ENCODE assay signal across 9 mouse cellular contexts in genomic region chr11:117872861-117873608, GRCm38 (mm10). TPM values are rescaled to one million over a fixed set of nuclear protein-coding genes. Genes with fewer than 3 reads are reported as not detected.
DNase-seq lines count a peak whose midpoint lies in the region; ATAC-seq lines count a peak whose summit lies in the region.
"Had no signal": no experiment of that assay in that cellular context is flagged by ENCODE, and none has a peak within 500 bp of the region (broad histone marks: within the 10 kb centered on the region; RNA-seq: fewer than 3 reads in every experiment).

Gene Tha1, minus strand, starts transcription at chr11:117873481.

- peak within 1 kb of the TSS; percentile 66 for H3K9ac ChIP-seq in embryonic facial prominence, embryonic 12.5 days
- H3K9ac ChIP-seq in limb, embryonic 12.5 days (replicated peaks), result peak within 1 kb of the TSS; percentile 62
- peak within 1 kb of the TSS; percentile 77 for H3K9ac ChIP-seq in midbrain, embryonic 12.5 days (replicated peaks)
- H3K9ac ChIP-seq in stomach, embryonic 14.5 days (replicated peaks; ENCODE audit: low read depth, low read length), result peak within 1 kb of the TSS; percentile 61

- peaks cover 13% of the 10 kb centered on the region for H3K4me1 ChIP-seq in embryonic facial prominence, embryonic 12.5 days
- peaks cover 10% of the 10 kb centered on the region for H3K4me1 ChIP-seq in limb, embryonic 12.5 days (replicated peaks)
- peaks cover 24% of the 10 kb centered on the region for H3K4me1 ChIP-seq in midbrain, embryonic 12.5 days
- peaks cover 11% of the 10 kb centered on the region; the same call in 1 of the 2 replicates for H3K4me1 ChIP-seq in stomach, embryonic 14.5 days (ENCODE audit: control insufficient read depth, insufficient read depth, low read length)

- H3K27me3 ChIP-seq in embryonic facial prominence, embryonic 12.5 days, result no peaks in the 10 kb centered on the region; the same call in 1 of the 2 replicates
- peaks cover 5% of the 10 kb centered on the region; the same call in 1 of the 2 replicates for H3K27me3 ChIP-seq in limb, embryonic 12.5 days
- H3K27me3 ChIP-seq in midbrain, embryonic 12.5 days, result peaks cover 27% of the 10 kb centered on the region
- no peaks in the 10 kb centered on the region for H3K27me3 ChIP-seq in stomach, embryonic 14.5 days (ENCODE audit: control insufficient read depth, insufficient read depth, low read length)

- no peaks in the 10 kb centered on the region for H3K36me3 ChIP-seq in embryonic facial prominence, embryonic 12.5 days
- H3K36me3 ChIP-seq in limb, embryonic 12.5 days, result no peaks in the 10 kb centered on the region
- H3K36me3 ChIP-seq in midbrain, embryonic 12.5 days, result no peaks in the 10 kb centered on the region
- H3K36me3 ChIP-seq in stomach, embryonic 14.5 days (ENCODE audit: control insufficient read depth, insufficient read depth, low read length), result no peaks in the 10 kb centered on the region
- H3K36me3 ChIP-seq: G1E had no signal

- no peak within 1 kb of the TSS for H3K27ac ChIP-seq in embryonic facial prominence, embryonic 12.5 days
- H3K27ac ChIP-seq in limb, embryonic 12.5 days, result peak within 1 kb of the TSS; percentile 46; the same call in 1 of the 2 replicates
- no peak within 1 kb of the TSS for H3K27ac ChIP-seq in midbrain, embryonic 12.5 days (replicated peaks)
- no peak within 1 kb of the TSS for H3K27ac ChIP-seq in stomach, embryonic 14.5 days (ENCODE audit: low read length)

- peak within 1 kb of the TSS; percentile 69 for H3K4me3 ChIP-seq in embryonic facial prominence, embryonic 12.5 days
- peak within 1 kb of the TSS; percentile 65 for H3K4me3 ChIP-seq in limb, embryonic 12.5 days (replicated peaks)
- peak within 1 kb of the TSS; percentile 69 for H3K4me3 ChIP-seq in midbrain, embryonic 12.5 days
- H3K4me3 ChIP-seq in stomach, embryonic 14.5 days (ENCODE audit: low read depth, low read length), result peak within 1 kb of the TSS; percentile 77

- peak; percentile 81 for DNase-seq in ovary, postnatal 36 days (ENCODE audit: low spot score)
- DNase-seq in ovary, postnatal 14 days (ENCODE audit: low spot score), result no peak
- DNase-seq in heart, adult 9 months (ENCODE audit: low spot score in 2 of 2), result peak; percentile 77 to 85
- DNase-seq in kidney, adult 9 months, result peak; percentile 87

- H3K9me3 ChIP-seq in embryonic facial prominence, embryonic 12.5 days, result no peaks in the 10 kb centered on the region
- no peaks in the 10 kb centered on the region for H3K9me3 ChIP-seq in limb, embryonic 12.5 days
- H3K9me3 ChIP-seq in midbrain, embryonic 12.5 days, result no peaks in the 10 kb centered on the region
- no peaks in the 10 kb centered on the region for H3K9me3 ChIP-seq in stomach, embryonic 14.5 days (ENCODE audit: control insufficient read depth, low read depth, low read length)
- H3K9me3 ChIP-seq: G1E had no signal

- ATAC-seq in embryonic facial prominence, embryonic 12.5 days (ENCODE audit: insufficient number of reproducible peaks, insufficient read depth, low FRiP score, low TSS enrichment), result peak; percentile 70; the same call in 1 of the 2 replicates
- ATAC-seq in limb, embryonic 12.5 days (ENCODE audit: insufficient number of reproducible peaks, insufficient read depth, low FRiP score, low TSS enrichment, low read depth), result peak; percentile 62
- ATAC-seq in midbrain, embryonic 12.5 days (ENCODE audit: low FRiP score, low read depth), result peak; percentile 77
- ATAC-seq in stomach, embryonic 14.5 days (ENCODE audit: insufficient number of reproducible peaks, insufficient read depth, low FRiP score, low read depth), result peak; percentile 61

- 1% methylated on average over 51 of the region's 51 CpGs for WGBS in embryonic facial prominence, embryonic 12.5 days
- 2% methylated on average over 51 of the region's 51 CpGs for WGBS in limb, embryonic 12.5 days
- 1% methylated on average over 51 of the region's 51 CpGs for WGBS in midbrain, embryonic 12.5 days
- WGBS in stomach, embryonic 14.5 days, result 1% methylated on average over 51 of the region's 51 CpGs

- H3K4me2 ChIP-seq in embryonic facial prominence, embryonic 12.5 days (replicated peaks), result peak within 1 kb of the TSS; percentile 96
- H3K4me2 ChIP-seq in limb, embryonic 12.5 days, result peak within 1 kb of the TSS; percentile 95
- H3K4me2 ChIP-seq in midbrain, embryonic 12.5 days (replicated peaks), result peak within 1 kb of the TSS; percentile 98
- H3K4me2 ChIP-seq in stomach, embryonic 14.5 days (replicated peaks; ENCODE audit: low read depth, low read length), result peak within 1 kb of the TSS; percentile 87

RNA-seq across cellular contexts. Expression of gene Tha1, which starts in this region (rescaled TPM):
- 2.5 and 2.8 TPM in 2 replicates for polyA plus RNA-seq in embryonic facial prominence, embryonic 12.5 days (2016; fragmentation: Nextera tagmentation; extraction: Ambion mirVana)
- 1.9 and 2.3 TPM in 2 replicates for polyA plus RNA-seq in limb, embryonic 12.5 days (2016; fragmentation: Nextera tagmentation; extraction: Ambion mirVana)
- 3.1 and 3.2 TPM in 2 replicates for polyA plus RNA-seq in midbrain, embryonic 12.5 days (2016; fragmentation: Nextera tagmentation; extraction: Ambion mirVana)
- polyA plus RNA-seq in stomach, embryonic 14.5 days (2014; fragmentation: Nextera tagmentation; extraction: Ambion mirVana), result 5.8 and 6.4 TPM in 2 replicates
- polyA plus RNA-seq: G1E had no signal
